Mouse (Mus musculus): ENCODE results near the gene Rgsl1. TPM values are rescaled to one million over a fixed set of nuclear protein-coding genes. Genes with fewer than 3 reads are reported as not detected.

Rgsl1 gene
- total and polyA plus RNA-seq, 3 experiments = not detected

- TF ChIP-seq MAFK (IDR thresholded peaks at IDR 0.05; ENCODE audit: borderline replicate concordance, low read depth, low read length) (no peak), CHD2 (IDR thresholded peaks at IDR 0.05; ENCODE audit: low read length) (no peak), POLR2AphosphoS5 (IDR thresholded peaks at IDR 0.05; ENCODE audit: borderline replicate concordance, low read depth, low read length) (no peak), HCFC1 (IDR thresholded peaks at IDR 0.05; ENCODE audit: low read depth, low read length) (no peak), TBP (IDR thresholded peaks at IDR 0.05; ENCODE audit: low read depth, low read length) (0 out of 2 replicates have a peak, but pooled peaks have one; percentile 9), MYC (IDR thresholded peaks at IDR 0.05; ENCODE audit: low read depth, low read length) (0 out of 2 replicates have a peak, but pooled peaks have one; percentile 20), USF1 (IDR thresholded peaks at IDR 0.05; ENCODE audit: low read depth, low read length) (no peak), E2F4 (IDR thresholded peaks at IDR 0.05; ENCODE audit: borderline replicate concordance, low read depth, low read length) (no peak), CHD1 (IDR thresholded peaks at IDR 0.05; ENCODE audit: low read depth, low read length) (no peak)
Observed at GRCm38 (mm10) chr1:153749211-153749801, 94.6 kb downstream of the Rgsl1 start, which contains the start of gene Rnasel (continued).

- Histone ChIP-seq H3K4me1 (ENCODE audit: control insufficient read depth in 1 of 2, insufficient read depth in 2 of 2, low read length in 2 of 2) (peaks cover 0 to 17% of the 10 kb centered on the region in 2 experiments; a peak in 2 of 4 replicates), H3K4me3 (ENCODE audit: control insufficient read depth in 1 of 2, insufficient read depth in 1 of 2, low read depth in 2 of 2, low read length in 2 of 2) (peak overlapping the region; percentile 63 to 69), H3K9ac (ENCODE audit: control insufficient read depth, low read depth, low read length, poor library complexity, severe bottlenecking) (no peak overlapping the region; the same call in 1 of the 2 replicates), H3K36me3 (ENCODE audit: control insufficient read depth in 1 of 2, insufficient read depth in 2 of 2, low read length in 2 of 2) (peaks cover 0 to 9% of the 10 kb centered on the region in 2 experiments; a peak in 1 of 4 replicates), H3K27ac (ENCODE audit: control insufficient read depth, low read depth, low read length) (no peak overlapping the region), H3K27me3 (ENCODE audit: control insufficient read depth in 1 of 2, insufficient read depth in 2 of 2, low read length in 2 of 2) (no peaks in the 10 kb centered on the region), H3K9me3 (replicated peaks; ENCODE audit: insufficient read depth, low read length) (no peaks in the 10 kb centered on the region), H3K79me2 (ENCODE audit: control insufficient read depth, insufficient read depth, low read length, poor library complexity) (no peaks in the 10 kb centered on the region; the same call in 1 of the 2 replicates)
- DNase-seq (ENCODE audit: low read depth, low spot score) = peak; percentile 60
- TF ChIP-seq TBP (IDR thresholded peaks at IDR 0.05; ENCODE audit: low read depth, low read length) (no peak), TAL1 (IDR thresholded peaks at IDR 0.05; ENCODE audit: low read length) (no peak), USF1 (IDR thresholded peaks at IDR 0.05; ENCODE audit: low read depth, low read length) (peak; percentile 93), KAT2A (conservative IDR thresholded peaks at IDR 0.05; ENCODE audit: low read depth, low read length) (no peak), ETS1 (IDR thresholded peaks at IDR 0.05; ENCODE audit: low read depth, low read length) (peak; percentile 55; the same call in 1 of the 2 replicates), NRF1 (IDR thresholded peaks at IDR 0.05; ENCODE audit: insufficient read depth, low read depth, low read length, poor library complexity, severe bottlenecking) (no peak), MAX (IDR thresholded peaks at IDR 0.05; ENCODE audit: low read length) (peak; percentile 31; the same call in 1 of the 2 replicates), BHLHE40 (IDR thresholded peaks at IDR 0.05; ENCODE audit: borderline replicate concordance, low read depth, low read length) (peak; percentile 93), USF2 (IDR thresholded peaks at IDR 0.05; ENCODE audit: borderline replicate concordance in 1 of 2, insufficient read depth in 1 of 2, low read depth in 1 of 2, low read length in 2 of 2) (peak; percentile 24 to 57; a peak in 1 of 4 replicates), MYC (IDR thresholded peaks at IDR 0.05; ENCODE audit: low read depth, low read length) (no peak), POLR2A (IDR thresholded peaks at IDR 0.05; ENCODE audit: control insufficient read depth in 1 of 2, insufficient read depth in 1 of 2, low read depth in 1 of 2, low read length in 2 of 2, poor library complexity in 1 of 2) (no peak), CHD2 (IDR thresholded peaks at IDR 0.05; ENCODE audit: low read length) (no peak), E2F4 (IDR thresholded peaks at IDR 0.05; ENCODE audit: borderline replicate concordance, low read depth, low read length) (no peak), RAD21 (IDR thresholded peaks at IDR 0.05; ENCODE audit: low read depth, low read length) (no peak), CHD1 (IDR thresholded peaks at IDR 0.05; ENCODE audit: low read depth, low read length) (no peak), ZC3H11A (IDR thresholded peaks at IDR 0.05; ENCODE audit: low read depth, low read length) (no peak)
Observed at GRCm38 (mm10) chr1:153748549-153748948, 95.4 kb downstream of the Rgsl1 start.

All from MEL (cell line).